Mouse (Mus musculus): ENCODE data around the gene Selp.

Gene Selp

DNA sequence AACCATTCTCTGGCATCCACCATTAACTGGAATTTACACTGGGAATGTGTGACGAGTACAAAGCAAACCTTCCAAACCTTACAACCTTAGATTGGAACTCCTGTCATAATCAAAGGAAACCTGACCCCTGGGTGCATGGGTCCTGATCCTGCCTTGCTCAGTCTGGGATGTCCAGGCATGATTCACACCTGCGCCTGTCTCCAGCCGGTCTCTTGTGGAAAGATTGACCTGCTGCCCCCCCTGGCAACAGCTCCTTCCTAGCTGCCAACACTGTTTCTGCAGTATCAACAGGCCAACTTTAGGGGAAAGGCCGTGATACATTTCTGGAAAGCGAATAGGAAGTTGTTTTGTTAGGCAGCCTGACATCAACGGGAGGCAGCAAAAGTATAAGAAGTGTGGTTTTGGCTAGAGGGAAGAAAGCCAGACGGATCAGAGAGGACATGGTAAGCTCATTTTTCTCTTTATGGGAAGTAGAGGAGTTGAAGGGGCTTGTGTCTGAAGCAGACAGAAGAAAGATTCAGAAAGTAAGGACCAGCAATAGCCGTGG, at the start of gene Selp:
Gene Selp, plus strand, starts transcription at position 318 of the 547 bp plus-strand sequence.
- DNase-seq (ENCODE audit: extremely low spot score): no peak

DNA sequence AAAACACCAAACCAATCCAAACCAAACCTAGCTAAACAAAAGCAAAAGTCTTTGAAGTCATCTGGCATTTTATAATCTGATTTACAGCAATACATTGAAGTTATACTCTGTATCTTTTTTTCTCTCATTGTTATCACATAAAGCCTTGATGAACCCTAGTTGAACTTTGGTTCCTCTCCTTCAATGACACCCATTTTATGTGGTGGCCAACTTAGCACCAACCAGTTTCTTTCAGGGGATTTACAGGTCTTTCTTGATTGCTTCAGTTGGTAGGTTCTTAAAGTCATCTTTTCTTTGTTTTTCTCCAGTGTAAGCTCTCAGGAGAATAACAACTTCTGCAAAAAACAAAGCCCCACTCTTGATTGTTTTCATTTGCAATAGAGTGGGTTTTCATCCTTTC, 45.8 kb upstream of the Selp start:
- DNase-seq (ENCODE audit: extremely low spot score): no peak

DNA sequence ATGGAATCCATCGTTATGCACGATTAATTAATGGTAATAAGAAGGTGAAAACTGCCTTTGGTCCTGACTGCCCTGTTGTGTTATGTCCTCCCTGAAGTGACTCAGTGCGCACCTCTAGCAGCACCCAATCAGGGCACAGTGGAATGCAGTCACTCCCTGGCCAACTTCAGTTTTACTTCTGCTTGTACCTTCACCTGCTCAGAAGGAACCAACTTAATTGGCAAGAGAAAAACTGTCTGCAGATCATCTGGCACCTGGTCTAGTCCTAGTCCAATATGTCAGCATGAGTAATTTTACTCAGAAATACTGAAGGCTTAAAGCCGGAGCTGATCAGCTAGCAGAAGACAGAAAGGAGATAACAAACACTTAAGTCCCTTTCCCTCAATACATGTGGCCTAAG, 44.6 kb upstream of the Selp start:
- no peak for DNase-seq (ENCODE audit: extremely low spot score)

DNA sequence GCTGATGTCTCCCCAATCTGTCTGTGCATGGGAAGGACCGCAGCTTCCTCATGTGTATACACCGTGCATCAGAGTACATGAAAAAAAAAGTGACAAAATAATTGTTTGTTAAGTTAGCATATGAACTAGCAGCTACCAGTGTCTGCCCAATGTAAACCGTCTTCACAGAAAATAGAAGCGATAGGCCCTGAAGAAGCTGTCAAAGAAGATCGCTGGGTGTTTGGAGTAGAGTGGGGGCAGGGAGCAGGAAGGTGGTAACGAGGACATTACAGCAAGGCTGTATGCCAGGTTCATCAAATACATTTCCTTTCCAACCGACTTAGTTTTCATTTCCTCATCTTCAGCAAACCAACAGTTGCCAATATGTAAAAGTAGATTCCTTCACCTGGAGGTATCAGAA, 44.0 kb upstream of the Selp start:
- no peak for DNase-seq (ENCODE audit: extremely low spot score)

GRCm38 (mm10) chr1:164072001-164072400, 43.1 kb upstream of the Selp start:
- DNase-seq (ENCODE audit: extremely low spot score): no peak

- no peak for DNase-seq (ENCODE audit: extremely low spot score)
These were observed 42.0 kb upstream of the Selp start for GRCm38 (mm10) chr1:164073091-164073490.

- no peak for DNase-seq (ENCODE audit: extremely low spot score)
These were observed 41.3 kb upstream of the Selp start for GRCm38 (mm10) chr1:164073803-164074202.

DNA sequence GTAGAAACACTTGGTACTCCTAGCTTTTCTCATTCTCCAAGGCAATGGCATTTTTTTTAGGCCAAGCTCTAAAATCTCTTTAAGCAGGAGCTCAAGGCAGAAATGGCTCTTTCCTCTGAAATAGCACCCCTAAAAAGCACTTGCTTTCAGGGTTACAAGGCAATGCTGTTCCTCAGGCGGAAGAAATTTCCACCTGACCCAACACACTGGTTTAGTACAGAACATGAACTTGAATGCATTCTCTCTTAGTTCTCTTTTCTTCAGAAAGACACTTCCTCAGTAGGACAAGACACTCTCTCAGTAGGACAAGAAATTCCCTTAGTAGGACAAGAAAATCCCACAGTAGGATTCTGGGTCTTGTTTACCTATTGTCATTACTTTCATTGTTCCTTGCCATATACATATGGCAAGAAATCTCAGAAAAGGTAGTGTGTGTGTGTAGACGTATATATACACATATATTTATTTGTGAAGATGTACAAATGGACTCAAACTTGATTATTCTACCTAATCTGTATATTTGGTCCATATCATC, 40.4 kb upstream of the Selp start:
- no peak for DNase-seq (ENCODE audit: extremely low spot score)

DNA sequence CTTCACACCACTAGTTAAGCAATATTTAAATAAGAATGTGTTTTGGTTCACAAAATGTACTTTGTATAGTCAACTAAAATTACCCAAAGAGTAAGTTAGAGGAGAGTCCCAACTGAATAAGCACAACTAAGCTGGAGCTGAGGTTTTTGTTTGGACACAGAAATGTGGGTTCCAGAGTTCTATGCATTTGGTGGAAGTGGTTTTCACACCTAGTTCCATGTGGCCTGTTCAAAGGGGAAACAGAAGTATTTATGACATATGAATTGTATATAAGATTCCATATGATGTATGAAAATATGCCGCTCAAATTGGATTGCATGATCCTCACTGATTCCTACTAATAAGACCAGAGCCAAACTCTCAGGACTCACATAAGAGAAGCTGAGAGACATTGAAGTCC, 39.6 kb upstream of the Selp start:
- DNase-seq (ENCODE audit: extremely low spot score): no peak

DNA sequence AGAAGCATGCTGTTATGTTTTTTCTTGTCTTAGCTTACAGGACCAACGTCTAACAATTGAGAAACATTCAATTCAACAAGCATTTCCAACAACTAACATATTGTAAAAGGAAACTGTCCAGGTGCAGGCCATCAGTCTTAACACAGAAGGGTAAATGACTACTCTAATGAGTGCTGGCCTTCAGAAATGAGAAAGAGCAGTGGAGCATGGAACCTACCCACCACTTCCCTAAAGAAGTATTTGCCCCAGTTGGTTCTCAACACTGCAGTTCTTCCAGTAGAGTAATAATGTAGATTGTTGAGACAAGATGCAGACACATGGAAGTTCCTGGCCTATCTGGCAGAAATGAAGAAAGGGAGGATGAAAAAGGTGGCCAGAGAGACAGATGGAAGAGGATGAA, 38.6 kb upstream of the Selp start:
- DNase-seq (ENCODE audit: extremely low spot score): no peak

DNA sequence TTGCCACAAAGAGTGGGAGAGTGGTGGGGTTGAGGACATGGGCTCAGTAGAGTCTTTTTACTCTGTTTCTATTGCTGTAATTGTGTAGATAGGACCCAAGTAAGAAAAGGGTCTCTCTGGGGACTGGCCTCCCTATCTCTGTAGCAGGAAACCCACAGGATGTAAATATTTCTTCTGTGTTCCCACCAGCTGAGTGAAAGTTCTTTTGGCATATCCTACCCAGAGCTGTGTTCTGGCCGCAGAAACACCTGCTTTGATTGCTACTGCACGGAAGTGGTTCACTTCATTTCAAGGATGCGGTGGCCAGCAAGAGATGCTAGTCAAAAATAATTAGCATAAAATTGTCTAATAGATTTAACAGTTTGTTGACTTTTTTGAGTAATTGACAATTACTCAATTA, 38.0 kb upstream of the Selp start:
- no peak for DNase-seq (ENCODE audit: extremely low spot score)

DNA sequence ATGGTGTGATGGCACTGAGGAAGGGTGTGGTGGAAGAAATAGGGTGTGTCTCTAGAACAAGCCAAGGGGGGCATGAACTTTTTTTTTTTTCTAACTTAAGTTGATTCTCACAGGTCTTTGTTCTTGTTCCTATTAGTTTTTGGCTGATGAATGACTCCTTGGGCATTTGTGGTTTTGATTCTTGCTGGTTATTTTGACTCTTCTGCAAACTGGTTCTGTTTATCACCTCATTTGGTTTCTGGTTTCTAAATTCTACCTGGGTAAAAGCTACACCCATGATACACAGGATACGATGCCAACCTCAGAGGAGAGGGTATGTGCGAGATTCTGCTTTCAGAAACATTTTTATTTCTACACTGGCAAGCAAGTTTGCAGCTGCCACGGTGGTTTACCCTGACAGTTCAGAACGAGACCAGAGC, 36.7 kb upstream of the Selp start:
- no peak for DNase-seq (ENCODE audit: extremely low spot score)

GRCm38 (mm10) chr1:164079091-164079490, 36.0 kb upstream of the Selp start:
- DNase-seq (ENCODE audit: extremely low spot score): no peak

DNA sequence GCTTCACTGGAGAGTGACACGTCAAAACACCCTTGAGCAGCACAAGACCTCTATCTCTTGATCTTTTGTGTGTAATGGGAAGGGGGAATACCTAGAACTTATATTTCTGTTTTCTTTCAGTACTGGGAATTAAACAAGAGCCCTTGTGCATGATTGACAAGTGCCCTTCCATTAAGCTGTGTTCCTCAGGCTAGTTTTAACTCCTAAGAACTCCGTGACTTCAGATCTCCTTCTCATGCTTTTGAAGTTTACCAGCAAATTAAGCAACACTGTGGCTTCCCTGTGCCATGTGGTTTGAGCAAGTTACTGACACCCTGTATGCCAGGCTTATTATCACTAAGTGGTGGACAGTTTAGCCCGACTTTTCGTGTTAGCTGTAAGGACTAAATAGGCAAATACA, 32.0 kb upstream of the Selp start:
- DNase-seq (ENCODE audit: extremely low spot score): no peak

DNA sequence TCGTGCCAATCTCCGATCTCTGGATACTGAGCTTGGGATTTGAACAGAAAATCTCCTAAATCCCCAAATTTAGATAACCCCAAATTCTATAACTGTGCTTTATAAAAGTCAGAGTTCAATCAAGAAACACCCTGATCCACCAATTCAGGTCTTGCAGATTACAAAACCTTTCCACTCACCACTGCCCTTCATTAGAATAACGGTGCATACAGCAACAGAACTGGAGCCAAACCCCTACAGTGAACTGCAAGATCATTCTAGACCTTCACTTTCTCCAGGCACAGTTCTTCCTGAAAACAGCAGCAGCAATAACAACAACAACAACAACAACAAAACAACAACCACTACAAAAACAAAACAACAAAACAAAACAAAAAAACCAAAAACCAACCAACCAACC, 28.3 kb upstream of the Selp start:
- DNase-seq (ENCODE audit: extremely low spot score): no peak

- no peak for DNase-seq (ENCODE audit: extremely low spot score)
These were observed 27.2 kb upstream of the Selp start for GRCm38 (mm10) chr1:164087872-164088271.

DNA sequence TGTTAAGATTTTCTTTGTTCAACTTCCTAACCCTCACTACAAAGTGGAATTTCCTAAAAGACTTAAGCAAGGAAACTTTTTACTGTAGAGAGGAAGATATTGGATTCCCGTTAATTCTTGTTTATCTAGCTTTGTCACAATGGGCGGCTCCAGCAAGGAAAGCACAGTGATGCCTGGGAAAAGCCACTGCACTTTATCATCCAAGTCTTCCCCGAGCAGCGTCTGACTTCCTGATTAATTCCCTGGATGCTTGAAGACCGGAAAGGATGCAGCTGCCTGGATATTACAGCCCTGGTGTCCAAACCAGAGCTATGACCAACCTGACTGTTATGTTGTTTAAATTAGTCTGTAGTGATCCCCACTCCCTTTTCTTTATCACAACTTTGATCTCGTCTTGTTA, 18.3 kb upstream of the Selp start:
- no peak for DNase-seq (ENCODE audit: extremely low spot score)

DNA sequence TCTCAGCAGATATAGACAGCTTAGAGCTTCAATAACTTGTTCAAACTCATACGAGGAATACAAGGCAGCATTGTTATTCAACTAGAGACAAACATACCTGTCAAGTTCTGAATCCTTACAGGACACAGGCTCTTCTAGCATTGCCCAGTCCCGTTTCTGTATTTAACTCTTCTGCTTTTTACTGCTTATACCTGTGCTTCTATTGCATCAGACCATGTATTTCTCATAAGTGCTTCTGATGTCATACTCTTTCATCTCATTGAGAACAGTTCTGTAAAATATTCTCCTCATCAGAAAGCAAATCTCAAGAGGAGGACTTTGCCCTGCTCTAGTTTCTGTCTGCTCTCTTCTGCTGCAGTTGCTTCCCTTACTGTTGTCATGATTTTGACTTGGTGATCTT, 17.2 kb upstream of the Selp start:
- DNase-seq (ENCODE audit: extremely low spot score): no peak

DNA sequence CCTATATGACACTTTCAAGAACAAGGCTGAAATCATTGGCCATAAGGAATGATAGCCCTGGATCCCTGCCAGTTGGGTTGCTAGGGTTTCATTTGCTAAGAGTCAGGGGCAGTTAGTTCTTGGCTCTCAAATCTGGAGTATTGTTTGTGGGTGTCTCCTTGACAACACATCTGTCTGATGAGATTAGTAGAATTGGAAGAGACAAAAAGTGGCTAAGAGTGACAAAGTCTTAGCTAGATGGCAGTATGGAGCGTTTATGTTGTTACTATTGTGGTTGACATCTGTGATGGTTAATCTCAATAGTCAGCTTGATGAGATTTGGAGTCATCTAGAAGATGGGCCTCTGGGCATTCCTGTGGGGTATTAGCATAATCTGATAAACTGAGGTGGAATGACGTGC, 16.7 kb upstream of the Selp start:
- no peak for DNase-seq (ENCODE audit: extremely low spot score)

DNA sequence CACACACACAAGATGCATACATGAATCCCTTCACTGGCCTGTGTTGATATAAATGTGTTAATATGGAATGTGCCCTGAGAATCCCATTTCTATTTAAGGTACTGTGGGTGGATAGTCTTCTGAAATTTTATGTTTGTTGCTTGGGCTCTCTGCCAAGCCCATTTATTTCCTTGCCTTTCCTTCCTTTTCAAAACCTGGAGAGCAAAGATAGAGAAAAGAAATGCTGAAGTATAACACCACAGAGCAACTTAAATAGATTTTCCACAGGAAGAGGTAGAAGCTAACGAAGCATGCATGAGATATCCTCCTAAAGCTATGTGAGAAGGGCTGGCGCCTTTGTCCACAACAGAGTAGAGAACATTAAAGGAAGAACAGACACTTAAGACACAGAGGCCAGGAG, 5.3 kb upstream of the Selp start:
- no peak for DNase-seq (ENCODE audit: extremely low spot score)

DNA sequence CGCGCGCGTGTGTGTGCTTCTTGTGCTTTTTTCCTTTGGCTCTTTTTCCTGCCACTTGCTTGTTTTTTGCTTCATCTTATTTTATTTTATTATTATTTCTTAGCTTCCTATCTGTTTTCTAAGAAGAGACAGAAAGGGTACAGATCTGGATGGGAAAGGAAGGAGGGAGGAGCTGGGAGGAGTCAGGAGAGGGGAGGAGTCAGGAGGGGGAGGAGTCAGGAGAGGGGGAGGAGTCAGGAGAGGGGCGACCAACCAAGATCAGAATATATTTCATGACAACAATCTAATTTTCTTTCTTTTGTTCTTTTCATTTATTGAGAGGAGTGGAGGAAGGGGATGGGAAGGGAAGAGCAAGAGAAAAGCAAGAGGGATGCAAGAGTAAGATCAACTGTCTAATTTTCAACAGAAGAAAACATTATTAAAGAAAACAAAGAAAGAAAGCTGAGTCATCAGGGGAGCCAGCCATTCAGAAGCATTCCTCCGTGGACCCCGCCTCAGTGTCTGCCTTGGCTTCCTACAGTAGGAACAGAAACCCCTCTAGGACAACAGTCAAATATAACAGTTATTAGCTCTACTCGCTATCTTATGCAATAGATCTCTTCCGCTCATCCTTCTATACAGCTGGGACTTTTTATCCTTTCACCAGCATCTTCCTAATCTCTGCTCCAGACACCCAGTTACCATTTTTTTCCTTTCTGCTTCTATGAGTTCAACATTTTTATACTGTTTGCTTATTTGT, 4.3 kb upstream of the Selp start:
- DNase-seq (ENCODE audit: extremely low spot score): no peak

- DNase-seq (ENCODE audit: extremely low spot score): no peak
These were observed 784 bp upstream of the Selp start for GRCm38 (mm10) chr1:164114280-164114679.

DNA sequence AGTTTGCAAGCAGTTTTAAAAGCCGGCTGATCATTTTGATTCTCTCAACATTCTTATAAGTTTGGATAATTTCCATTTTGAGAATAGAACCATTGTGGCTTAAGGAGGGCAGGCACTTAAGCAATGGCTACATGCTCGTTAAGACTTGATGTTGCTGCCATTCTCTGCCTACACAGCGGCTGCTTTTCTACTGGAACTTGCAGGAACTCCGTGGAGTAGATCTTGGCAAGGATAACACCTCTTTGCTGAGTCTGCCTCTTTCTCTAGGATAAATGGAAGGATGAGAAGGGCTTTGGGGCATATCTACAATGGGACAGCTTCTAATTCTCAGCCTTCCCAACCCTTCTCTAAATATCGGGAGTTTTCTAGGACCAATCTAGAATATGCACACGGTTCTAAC, 583 bp downstream of the Selp start:
- no peak for DNase-seq (ENCODE audit: extremely low spot score)

DNA sequence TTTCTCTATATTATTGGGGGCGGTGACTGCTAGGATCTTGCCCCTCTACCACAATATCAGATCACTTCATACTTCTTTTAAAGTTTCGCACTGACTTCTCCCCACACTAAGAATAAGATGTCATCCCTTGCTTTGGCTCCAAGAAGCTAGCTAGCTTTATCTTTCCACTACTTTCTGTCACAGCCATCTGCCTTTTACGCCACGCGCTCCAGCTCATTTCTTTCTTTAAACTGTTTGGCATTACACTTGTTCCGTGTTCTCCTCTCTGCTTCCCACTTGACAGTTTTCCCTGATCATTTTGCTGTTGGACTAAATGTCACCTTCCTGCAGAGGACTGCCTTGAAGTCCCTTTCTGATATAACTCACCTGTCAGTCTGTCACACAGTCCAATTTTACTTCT, 2.8 kb downstream of the Selp start:
- no peak for DNase-seq (ENCODE audit: extremely low spot score)
